Mouse (Mus musculus): ENCODE measurements around the gene Slc35f1. TPM values are rescaled to one million over a fixed set of nuclear protein-coding genes. Genes with fewer than 3 reads are reported as not detected.

The Slc35f1 gene
- 0.54 and 0.72 TPM in 2 replicates for polyA plus RNA-seq (2015; fragmentation: Nextera tagmentation; extraction: Ambion mirVana)

DNA sequence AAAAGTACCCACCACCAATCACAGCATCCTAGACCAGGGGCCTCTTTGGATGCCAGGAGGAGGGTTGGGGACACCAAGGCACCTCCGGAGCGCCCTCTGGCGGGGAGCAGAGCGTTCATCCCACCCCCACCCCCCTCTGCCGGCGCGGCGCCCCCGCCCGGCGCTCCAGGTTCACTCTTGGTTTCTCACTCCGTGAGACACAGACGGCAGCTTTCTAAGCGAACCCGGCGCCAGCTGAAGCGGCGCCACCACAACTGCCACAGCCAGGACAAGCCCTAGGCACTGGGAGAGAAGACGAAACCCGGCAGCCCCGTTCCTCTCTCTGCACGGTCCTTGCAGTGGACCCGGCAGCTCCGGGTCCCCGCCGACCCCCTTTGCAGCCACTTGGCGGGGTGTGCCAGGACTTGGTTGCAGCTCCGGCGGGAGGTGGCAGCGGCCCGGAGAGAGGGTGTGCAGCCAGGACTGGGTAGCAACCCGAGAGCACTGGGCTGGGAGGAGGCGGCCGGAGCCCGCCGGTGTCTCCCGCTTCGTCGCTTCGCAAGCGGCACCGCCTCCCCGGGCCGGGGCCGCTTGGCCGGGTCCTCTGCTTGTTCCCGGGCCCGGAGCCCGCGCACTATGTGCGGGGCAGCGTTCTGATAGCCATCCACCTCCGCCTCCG, at the start of gene Slc35f1:
Gene Slc35f1, plus strand, starts transcription at position 200 of the 658 bp plus-strand sequence.

